Mouse (Mus musculus) heart, adult 2 months (tissue): ENCODE results near the gene Tango6. TPM values are rescaled to one million over a fixed set of nuclear protein-coding genes. Genes with fewer than 3 reads are reported as not detected.

Experiments
- DNase-seq, 2 experiments: peaks; one replicate each; pipeline ENCODE4 v3.0.0; 2021
- H3K27ac ChIP-seq: fragments of 200-600 bp; 2 replicates; pipeline ENCODE4 v1.8.1; 2022
- H3K27me3 ChIP-seq: fragments of 200-500 bp; 2 replicates; pipeline ENCODE4 v1.6.1; 2012; ENCODE audit warnings: mild to moderate bottlenecking, low read length, inconsistent platforms, mixed read lengths; ENCODE audit not compliant: control insufficient read depth, insufficient read depth
- H3K36me3 ChIP-seq: fragments of 200-500 bp; 2 replicates; pipeline ENCODE4 v1.6.1; 2012; ENCODE audit warnings: low read length, inconsistent platforms; ENCODE audit not compliant: control insufficient read depth, insufficient read depth
- H3K4me1 ChIP-seq: fragments of 200-500 bp; 2 replicates; pipeline ENCODE4 v1.6.1; 2011; ENCODE audit warnings: low read length; ENCODE audit not compliant: control insufficient read depth, insufficient read depth
- H3K4me3 ChIP-seq: fragments of 200-600 bp; 2 replicates; pipeline ENCODE4 v1.8.1; 2022
- H3K79me2 ChIP-seq: fragments of 200-500 bp; replicated peaks from 2 replicates; pipeline ENCODE4 v1.6.1; 2012; ENCODE audit warnings: mild to moderate bottlenecking, inconsistent platforms, low read length, moderate library complexity, mixed read lengths; ENCODE audit not compliant: control insufficient read depth, insufficient read depth
- H3K9ac ChIP-seq: fragments of 200-500 bp; 2 replicates; pipeline ENCODE4 v1.6.1; 2012; ENCODE audit warnings: low read depth, mild to moderate bottlenecking, control low read depth, inconsistent platforms, low read length, mixed read lengths
- CTCF ChIP-seq: fragments of 200-600 bp; IDR thresholded peaks from 2 replicates; pipeline ENCODE4 v1.8.1; 2022; ENCODE audit warnings: antibody characterized with exemption, mild to moderate bottlenecking, moderate library complexity
- EP300 ChIP-seq: fragments of 200-500 bp; IDR thresholded peaks from 2 replicates; pipeline ENCODE4 v1.6.1; 2011; ENCODE audit warnings: low read depth, low read length, control low read depth; ENCODE audit not compliant: insufficient read depth
- POLR2A ChIP-seq: fragments of 200-500 bp; IDR thresholded peaks from 2 replicates; pipeline ENCODE4 v1.6.1; 2011; ENCODE audit warnings: mild to moderate bottlenecking, low read depth, low read length, control low read depth; ENCODE audit not compliant: insufficient read depth
- WGBS: fragments of 180-500 bp; shearing (Covaris S2); methylation state at CpG from one replicate; pipeline ENCODE4 v1.1.7; 2018; 5-methylcytosine and 5-hydroxymethylcytosine counted together
- intact Hi-C: fragments of 180-260 bp; cut with DNase I; formaldehyde crosslinking; loops from one replicate; pipeline ENCODE4 v1.15.1; 2025
- long read RNA-seq: library from polyadenylated mRNA; stranded (forward); transcript quantifications from one replicate; pipeline ENCODE4 v2.0.0, GENCODE M21; 2021
- polyA plus RNA-seq: library from polyadenylated mRNA; depleted of rRNA; stranded (reverse); fragments of >200 nt; gene quantifications from 2 replicates; pipeline ENCODE4 v1.2.3, GENCODE M21; 2012; rRNA removed
- total RNA-seq, 2 experiments: library from RNA; stranded (reverse); gene quantifications; 2 replicates each; pipeline ENCODE4 v1.2.3; 2021

Gene Tango6
- total RNA-seq (10 to 100 TPM; 10.2 to 10.5 TPM), polyA plus RNA-seq (5.2 and 7.7 TPM in 2 replicates)
- long read RNA-seq, full-length matches to known transcripts: 9 of 16 reads
- long read RNA-seq, partial matches to known transcripts: 6 of 16 reads
- long read RNA-seq, other reads (novel, unspliced or antisense): 1 of 16 reads

GRCm38 (mm10) chr8:106682971-106683668, at the start of gene Tango6:
Gene Tango6 (plus strand): TSS chr8:106683068.
- peak; percentile 90 to 94 for DNase-seq
- H3K9ac ChIP-seq: peak within 1 kb of the TSS; percentile 78
- 0% methylated on average over 50 of the region's 50 CpGs for WGBS
- no peaks in the 10 kb centered on the region for H3K36me3 ChIP-seq
- peak within 1 kb of the TSS; percentile 76 for H3K4me3 ChIP-seq
- H3K27me3 ChIP-seq: no peaks in the 10 kb centered on the region
- no peaks in the 10 kb centered on the region for H3K4me1 ChIP-seq
- TF ChIP-seq EP300 (peak; percentile 46; the same call in 1 of the 2 replicates), POLR2A (peak; percentile 84), CTCF (peak; percentile 88)
- intact Hi-C loops: no loop called here
- H3K27ac ChIP-seq: peak within 1 kb of the TSS; percentile 90
- H3K79me2 ChIP-seq: no peaks in the 10 kb centered on the region; the same call in 1 of the 2 replicates

GRCm38 (mm10) chr8:106633361-106634158, 49.3 kb upstream of the Tango6 start:
- Histone ChIP-seq H3K4me3 (no peak overlapping the region), H3K79me2 (no peaks in the 10 kb centered on the region), H3K36me3 (no peaks in the 10 kb centered on the region), H3K27me3 (no peaks in the 10 kb centered on the region), H3K27ac (no peak overlapping the region), H3K4me1 (no peaks in the 10 kb centered on the region), H3K9ac (no peak overlapping the region)
- 74% methylated on average over 17 of the region's 17 CpGs for WGBS
- TF ChIP-seq EP300 (no peak), CTCF (no peak), POLR2A (no peak)
- intact Hi-C loops: no loop called here
- DNase-seq: no peak

- TF ChIP-seq POLR2A: no peak
- H3K9ac ChIP-seq: no peak overlapping the region
- WGBS: 30% methylated on average over 5 of the region's 5 CpGs
Observed at GRCm38 (mm10) chr8:106635284-106635683, 47.6 kb upstream of the Tango6 start.

GRCm38 (mm10) chr8:106637446-106637845, 45.4 kb upstream of the Tango6 start:
- H3K27ac ChIP-seq: no peak overlapping the region
- WGBS: 90% methylated on average over 4 of the region's 4 CpGs
- no peak overlapping the region for H3K9ac ChIP-seq
- TF ChIP-seq EP300: no peak
- no peak for TF ChIP-seq CTCF
- no peak for TF ChIP-seq POLR2A
- H3K4me3 ChIP-seq: no peak overlapping the region
- no peak for DNase-seq
- intact Hi-C loops: no loop called here
- no peaks in the 10 kb centered on the region for H3K36me3 ChIP-seq
- H3K79me2 ChIP-seq: no peaks in the 10 kb centered on the region
- no peaks in the 10 kb centered on the region for H3K4me1 ChIP-seq
- no peaks in the 10 kb centered on the region for H3K27me3 ChIP-seq

More at GRCm38 (mm10) chr8:106635284-106635683, 47.6 kb upstream of the Tango6 start:
- Histone ChIP-seq H3K4me3 (no peak overlapping the region), H3K36me3 (no peaks in the 10 kb centered on the region), H3K79me2 (no peaks in the 10 kb centered on the region), H3K4me1 (no peaks in the 10 kb centered on the region), H3K27me3 (no peaks in the 10 kb centered on the region), H3K27ac (no peak overlapping the region)
- intact Hi-C loops: no loop called here
- no peak for DNase-seq

GRCm38 (mm10) chr8:106638768-106639295, 44.0 kb upstream of the Tango6 start:
- H3K4me1 ChIP-seq: no peaks in the 10 kb centered on the region
- H3K27ac ChIP-seq: no peak overlapping the region
- intact Hi-C loops: no loop called here
- no peak overlapping the region for H3K4me3 ChIP-seq
- no peaks in the 10 kb centered on the region for H3K36me3 ChIP-seq
- no peaks in the 10 kb centered on the region for H3K27me3 ChIP-seq
- WGBS: 95% methylated on average over 7 of the region's 7 CpGs
- no peak overlapping the region for H3K9ac ChIP-seq
- DNase-seq: no peak
- H3K79me2 ChIP-seq: no peaks in the 10 kb centered on the region
- TF ChIP-seq CTCF: no peak
- no peak for TF ChIP-seq EP300
- TF ChIP-seq POLR2A: no peak
